Mouse (Mus musculus) pancreas, adult 10 weeks (tissue): ENCODE data around the gene Cfap61. TPM values are rescaled to one million over a fixed set of nuclear protein-coding genes. Genes with fewer than 3 reads are reported as not detected.

Experiments
- polyA plus RNA-seq: library from polyadenylated mRNA; stranded (reverse); fragments of 350-450 nt; fragmentation: Illumina TruSeq; extraction: RNeasy Lipid Tissue Mini Kit (QIAGEN cat#74804); gene quantifications from one replicate; pipeline ENCODE4 v1.2.3, GENCODE M21; 2015; ENCODE audit warnings: low read depth, low replicate concordance; ENCODE audit not compliant: insufficient read depth

Cfap61 gene
- polyA plus RNA-seq, result not detected

GRCm38 (mm10) chr2:145934339-145935231 is at the start of gene Cfap61, which contains the start of gene Crnkl1:
Gene Cfap61, plus strand, starts transcription at chr2:145934784.
Gene Crnkl1, minus strand, starts transcription at chr2:145935014.

GRCm38 (mm10) chr2:145901861-145902260 is 32.7 kb upstream of the Cfap61 start, which contains the start of gene Naa20:
Gene Naa20, plus strand, starts transcription at chr2:145902099.

DNA sequence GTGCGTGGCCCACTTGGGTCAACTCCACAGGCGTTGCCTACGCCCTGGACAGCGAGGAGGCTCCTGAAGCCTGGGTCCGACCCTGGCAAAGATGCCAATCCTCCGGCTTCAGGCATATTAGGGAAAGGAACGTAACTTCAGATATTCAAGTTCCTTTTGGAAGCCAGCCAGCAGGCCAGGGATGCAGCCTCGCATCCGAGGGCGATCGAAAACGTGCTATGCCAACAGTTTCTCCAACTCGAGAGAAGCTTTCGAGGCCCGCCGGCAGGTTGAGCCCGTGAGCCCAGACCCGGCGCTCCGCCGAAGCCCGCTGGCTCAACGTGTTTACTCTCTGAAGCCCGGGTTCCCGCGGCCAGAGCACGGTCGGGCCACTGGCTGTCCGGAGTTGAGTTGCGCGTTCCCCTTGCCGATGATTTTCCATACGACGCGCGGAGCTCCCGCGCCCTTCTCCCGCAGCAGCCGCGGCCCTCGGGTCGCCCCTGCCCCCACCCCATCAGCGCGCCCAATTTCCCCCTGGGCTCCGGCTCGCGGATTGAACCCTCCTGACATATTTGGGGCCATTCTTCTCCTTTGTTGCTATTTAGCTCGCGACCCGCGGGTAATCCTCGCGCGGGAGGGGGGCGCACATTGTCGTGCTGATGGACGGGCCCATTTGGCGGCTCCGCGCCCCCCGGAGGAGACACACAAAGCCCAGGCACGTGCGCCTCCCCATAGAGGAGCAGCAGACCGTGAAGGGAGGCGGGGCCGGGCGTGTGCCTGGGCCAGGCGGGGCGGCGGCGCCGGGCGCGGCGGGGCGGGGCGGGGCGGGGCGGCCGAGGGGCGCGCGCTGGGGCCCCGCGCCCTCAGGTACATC is 286.7 kb downstream of the Cfap61 start, which contains the start of gene Insm1:
TSS of gene Insm1 (plus strand) at position 846 of the 853 bp plus-strand sequence.

Other genes with a start within 250 kb of the Cfap61 start
- 12.8 TPM for gene Naa20, start 32.7 kb upstream of the Cfap61 start, polyA plus RNA-seq
- gene Crnkl1, start 230 bp downstream of the Cfap61 start, polyA plus RNA-seq, result 4.1 TPM